Mouse (Mus musculus) intestine, postnatal 0 days (tissue): ENCODE measurements around the gene Fcnb. TPM values are rescaled to one million over a fixed set of nuclear protein-coding genes. Genes with fewer than 3 reads are reported as not detected.

Experiments
- ATAC-seq: fragments of 200-750 bp; cut with Nextera tagmentation; 2 replicates; pipeline ENCODE4 v1.8.0; 2017; ENCODE audit warnings: mild to moderate bottlenecking, moderate TSS enrichment, moderate library complexity
- H3K27ac ChIP-seq: fragments of 300-500 bp; sonication (generic); 2 replicates; pipeline ENCODE4 v1.5.1; 2014; ENCODE audit warnings: mild to moderate bottlenecking, low read depth, low read length, moderate library complexity
- H3K27me3 ChIP-seq: fragments of 300-500 bp; sonication (generic); replicated peaks from 2 replicates; pipeline ENCODE4 v1.6.1; 2014; ENCODE audit warnings: low read length, mixed read lengths; ENCODE audit not compliant: control insufficient read depth, insufficient read depth
- H3K36me3 ChIP-seq: fragments of 300-500 bp; sonication (generic); 2 replicates; pipeline ENCODE4 v1.6.1; 2014; ENCODE audit warnings: mild to moderate bottlenecking, moderate library complexity; ENCODE audit not compliant: control insufficient read depth, insufficient read depth
- H3K4me1 ChIP-seq: fragments of 300-500 bp; sonication (generic); replicated peaks from 2 replicates; pipeline ENCODE4 v1.6.1; 2014; ENCODE audit warnings: antibody characterized with exemption, low read length, mixed read lengths; ENCODE audit not compliant: control insufficient read depth, insufficient read depth
- H3K4me2 ChIP-seq: fragments of 300-500 bp; sonication (generic); replicated peaks from 2 replicates; pipeline ENCODE4 v1.6.1; 2014; ENCODE audit warnings: low read depth, mild to moderate bottlenecking, moderate library complexity
- H3K4me3 ChIP-seq: fragments of 300-500 bp; sonication (generic); 2 replicates; pipeline ENCODE4 v1.5.1; 2014; ENCODE audit warnings: low read depth, low read length
- H3K9ac ChIP-seq: fragments of 300-500 bp; sonication (generic); 2 replicates; pipeline ENCODE4 v1.6.1; 2014; ENCODE audit warnings: mild to moderate bottlenecking, low read depth, low read length
- H3K9me3 ChIP-seq: fragments of 300-500 bp; sonication (generic); 2 replicates; pipeline ENCODE4 v1.6.1; 2016; ENCODE audit warnings: mixed run types; ENCODE audit not compliant: control insufficient read depth
- CTCF ChIP-seq: sonication (generic); IDR thresholded peaks from 2 replicates; pipeline ENCODE4 v1.5.1; 2016; ENCODE audit warnings: low read depth, mild to moderate bottlenecking, control low read depth, antibody characterized with exemption, moderate library complexity
- WGBS: fragments of 180-500 bp; shearing (Covaris S2); extraction: QIAGEN DNeasy Blood & Tissue Kit; methylation state at CpG from one replicate; pipeline ENCODE4 v1.1.7; 2014; 5-methylcytosine and 5-hydroxymethylcytosine counted together
- polyA plus RNA-seq: library from polyadenylated mRNA; unstranded; fragments of >200 nt; fragmentation: Nextera tagmentation; extraction: Ambion mirVana; gene quantifications from 2 replicates; pipeline ENCODE4 v1.2.1, GENCODE M21; 2015

Gene Fcnb
- polyA plus RNA-seq, 1 experiment from 2014 or later = not detected

DNA sequence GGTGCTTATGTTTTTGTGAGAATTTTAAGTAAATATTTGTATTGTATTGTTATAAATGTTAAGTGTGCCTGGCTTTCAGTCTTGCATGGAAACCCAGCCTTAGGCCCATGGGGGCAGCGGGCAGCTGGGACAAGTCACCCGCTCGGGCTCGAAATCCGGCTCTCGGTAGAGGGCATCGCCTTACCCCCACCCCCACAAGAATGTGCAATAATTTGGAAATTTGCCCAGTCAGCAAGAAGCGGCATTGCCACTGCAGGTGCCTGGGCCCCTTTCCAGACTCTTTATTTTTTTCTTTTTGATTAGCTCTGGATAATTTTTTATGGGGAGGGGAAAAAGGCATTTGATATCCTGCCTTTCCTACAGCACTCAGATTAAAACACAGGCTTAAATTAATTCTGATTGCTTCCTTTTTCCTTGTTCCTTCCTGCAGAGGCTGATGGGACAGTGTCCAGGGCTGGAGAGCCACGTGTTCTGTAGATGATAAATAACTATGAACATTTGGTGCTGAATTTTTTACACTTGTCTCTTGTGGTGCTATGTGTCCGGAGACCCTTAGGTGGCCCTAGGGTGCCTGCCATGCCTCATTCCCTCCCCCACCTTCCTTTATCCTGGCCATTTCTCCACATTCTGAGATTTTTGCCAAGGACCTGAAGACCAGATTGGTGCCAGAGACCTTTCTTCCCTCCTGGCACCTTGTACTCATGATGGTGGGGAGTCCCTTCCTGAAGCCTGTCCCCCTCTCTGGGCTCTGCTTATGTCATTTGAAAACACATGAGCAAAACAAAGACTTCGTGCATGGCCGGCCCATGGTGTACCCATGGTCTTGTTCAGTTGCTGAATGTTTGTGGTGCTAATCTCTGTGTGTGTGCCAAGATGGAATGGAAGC lies 46.9 kb downstream of the Fcnb start:
- Histone ChIP-seq H3K4me1 (no peaks in the 10 kb centered on the region), H3K36me3 (peaks cover 3% of the 10 kb centered on the region; the same call in 1 of the 2 replicates), H3K4me3 (no peak overlapping the region), H3K4me2 (no peak overlapping the region), H3K27me3 (no peaks in the 10 kb centered on the region), H3K9ac (no peak overlapping the region), H3K9me3 (no peaks in the 10 kb centered on the region), H3K27ac (no peak overlapping the region)
- no peak for ATAC-seq
- WGBS = 68% methylated on average over 12 of the region's 12 CpGs
- TF ChIP-seq CTCF = no peak

- 82% methylated on average over 13 of the region's 13 CpGs for WGBS
- H3K4me1 ChIP-seq = no peaks in the 10 kb centered on the region
Measured at GRCm38 (mm10) chr2:28036788-28037187, 47.9 kb downstream of the Fcnb start.

GRCm38 (mm10) chr2:28034011-28034710 lies 50.5 kb downstream of the Fcnb start:
- Histone ChIP-seq H3K4me3 (no peak overlapping the region), H3K9ac (no peak overlapping the region), H3K36me3 (peaks cover 10% of the 10 kb centered on the region), H3K27ac (no peak overlapping the region), H3K4me1 (no peaks in the 10 kb centered on the region), H3K4me2 (no peak overlapping the region), H3K27me3 (no peaks in the 10 kb centered on the region), H3K9me3 (no peaks in the 10 kb centered on the region)
- TF ChIP-seq CTCF = no peak
- ATAC-seq = no peak
- WGBS = 87% methylated on average over 13 of the region's 13 CpGs

More at GRCm38 (mm10) chr2:28036788-28037187, 47.9 kb downstream of the Fcnb start:
- no peaks in the 10 kb centered on the region for H3K27me3 ChIP-seq
- TF ChIP-seq CTCF = no peak
- H3K4me2 ChIP-seq = no peak overlapping the region
- no peak overlapping the region for H3K27ac ChIP-seq
- no peak overlapping the region for H3K4me3 ChIP-seq
- no peaks in the 10 kb centered on the region for H3K9me3 ChIP-seq
- ATAC-seq = no peak
- peaks cover 10% of the 10 kb centered on the region for H3K36me3 ChIP-seq
- H3K9ac ChIP-seq = no peak overlapping the region

- Histone ChIP-seq H3K27ac (no peak overlapping the region), H3K36me3 (peaks cover 10% of the 10 kb centered on the region), H3K4me3 (no peak overlapping the region), H3K9me3 (no peaks in the 10 kb centered on the region), H3K27me3 (no peaks in the 10 kb centered on the region), H3K4me1 (no peaks in the 10 kb centered on the region), H3K4me2 (no peak overlapping the region), H3K9ac (no peak overlapping the region)
- no peak for ATAC-seq
- 83% methylated on average over 11 of the region's 11 CpGs for WGBS
- TF ChIP-seq CTCF = no peak
Measured at GRCm38 (mm10) chr2:28032469-28032868, 52.2 kb downstream of the Fcnb start.

DNA sequence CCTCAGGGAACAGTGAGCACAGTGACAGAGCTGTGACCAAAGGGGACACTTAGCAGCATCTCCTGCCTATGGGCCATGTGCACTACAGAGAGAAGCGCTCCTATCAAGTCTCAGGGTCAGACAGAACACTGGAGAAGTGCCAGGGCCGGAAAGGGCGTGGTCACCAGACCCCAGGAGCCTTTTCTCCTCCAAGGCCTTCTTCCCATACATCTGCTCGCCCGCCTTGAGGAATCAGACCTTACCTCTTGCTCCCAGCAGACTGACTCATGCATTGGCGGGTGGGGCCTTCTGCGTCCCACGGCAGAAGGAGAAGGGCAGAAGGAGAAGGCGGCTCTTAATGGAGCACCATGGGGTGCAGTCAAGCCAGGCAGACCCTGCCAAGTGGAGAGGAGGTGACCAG lies 52.8 kb downstream of the Fcnb start:
- H3K27ac ChIP-seq = no peak overlapping the region
- no peak for ATAC-seq
- 56% methylated on average over 9 of the region's 9 CpGs for WGBS

More for the DNA sequence above, 52.8 kb downstream of the Fcnb start:
- peaks cover 10% of the 10 kb centered on the region for H3K36me3 ChIP-seq
- TF ChIP-seq CTCF = no peak
- H3K4me1 ChIP-seq = no peaks in the 10 kb centered on the region
- H3K27me3 ChIP-seq = no peaks in the 10 kb centered on the region
- H3K4me3 ChIP-seq = no peak overlapping the region
- no peaks in the 10 kb centered on the region for H3K9me3 ChIP-seq
- H3K9ac ChIP-seq = no peak overlapping the region
- H3K4me2 ChIP-seq = no peak overlapping the region

Other genes with a start within 250 kb of the Fcnb start
- gene Col5a1, start 198.5 kb downstream of the Fcnb start, polyA plus RNA-seq = 39.5 and 40.7 TPM in 2 replicates
- 13.3 and 14.8 TPM in 2 replicates for gene Olfm1, start 108.1 kb upstream of the Fcnb start, polyA plus RNA-seq